Mouse (Mus musculus) gastrocnemius, postnatal 10 days (tissue): ENCODE measurements around the gene Gm20388. TPM values are rescaled to one million over a fixed set of nuclear protein-coding genes. Genes with fewer than 3 reads are reported as not detected.
"Not testable (repeated sequence)": the region's sequence is repeated elsewhere in the genome, so short reads cannot be mapped to it uniquely, and the experiment has no call there.

Experiments
- DNase-seq: peaks from one replicate; pipeline ENCODE4 v3.0.0; 2021; ENCODE audit warnings: mixed read lengths
- total RNA-seq, 2 experiments: library from RNA; stranded (reverse); gene quantifications; 2 replicates each; pipeline ENCODE4 v1.2.3; 2021

Gene Gm20388
- total RNA-seq, 2 experiments from 2014 or later, result 2.9 to 6.0 TPM

DNA sequence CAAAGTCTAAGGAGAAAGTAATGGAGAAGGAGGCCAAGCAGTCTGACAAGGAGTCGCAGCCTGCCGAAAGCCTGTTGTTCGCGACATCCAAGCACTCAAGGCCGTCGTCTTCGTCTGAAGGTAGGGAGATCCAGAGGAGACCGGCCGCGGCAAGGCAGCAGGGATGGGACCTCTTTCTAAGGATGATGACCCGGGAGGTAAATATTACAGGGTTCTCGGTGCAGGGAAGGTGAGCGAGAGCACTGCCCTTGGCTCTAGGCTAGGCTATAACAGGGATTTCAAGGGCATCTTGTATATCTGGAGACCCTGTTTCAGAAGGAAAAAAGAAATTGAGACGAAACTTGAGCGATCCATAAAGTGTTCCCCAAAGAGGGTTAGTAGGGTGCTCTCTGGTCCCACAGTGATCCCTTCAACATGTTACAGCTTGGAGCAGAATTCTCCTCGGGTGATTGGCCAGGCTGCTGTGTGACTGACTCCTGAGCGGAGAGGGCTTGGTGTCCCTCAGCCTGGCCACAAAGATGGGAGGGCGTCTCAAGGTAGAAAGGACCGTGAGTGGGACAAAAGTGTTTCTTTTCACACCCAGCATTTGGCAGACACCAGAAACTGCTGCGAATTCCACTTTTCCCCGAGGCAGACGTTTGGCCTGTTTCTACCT lies 3302.6 kb downstream of the Gm20388 start:
- no peak for DNase-seq

DNA sequence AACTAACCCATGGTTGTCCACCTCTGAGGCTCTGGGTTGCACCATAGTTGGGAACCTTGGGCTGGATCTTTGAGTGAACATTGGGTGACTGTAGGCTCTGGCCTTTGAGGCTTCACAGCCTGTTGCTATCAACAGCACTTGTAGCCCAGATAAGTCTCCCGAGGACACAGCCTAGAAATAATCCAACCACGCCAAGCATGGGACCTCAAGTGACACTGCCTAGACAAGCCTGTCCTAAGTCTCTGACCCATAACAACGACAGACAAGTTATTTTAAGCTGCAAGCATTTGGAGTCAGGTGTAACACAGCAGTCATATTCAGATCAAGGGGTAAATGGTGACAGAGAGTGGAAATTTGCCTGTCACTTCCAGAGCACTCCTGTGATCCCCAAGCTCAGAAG lies 3304.8 kb downstream of the Gm20388 start:
- DNase-seq, result no peak

GRCm38 (mm10) chr8:123220917-123221316 lies 3310.3 kb downstream of the Gm20388 start:
- DNase-seq, result no peak

DNA sequence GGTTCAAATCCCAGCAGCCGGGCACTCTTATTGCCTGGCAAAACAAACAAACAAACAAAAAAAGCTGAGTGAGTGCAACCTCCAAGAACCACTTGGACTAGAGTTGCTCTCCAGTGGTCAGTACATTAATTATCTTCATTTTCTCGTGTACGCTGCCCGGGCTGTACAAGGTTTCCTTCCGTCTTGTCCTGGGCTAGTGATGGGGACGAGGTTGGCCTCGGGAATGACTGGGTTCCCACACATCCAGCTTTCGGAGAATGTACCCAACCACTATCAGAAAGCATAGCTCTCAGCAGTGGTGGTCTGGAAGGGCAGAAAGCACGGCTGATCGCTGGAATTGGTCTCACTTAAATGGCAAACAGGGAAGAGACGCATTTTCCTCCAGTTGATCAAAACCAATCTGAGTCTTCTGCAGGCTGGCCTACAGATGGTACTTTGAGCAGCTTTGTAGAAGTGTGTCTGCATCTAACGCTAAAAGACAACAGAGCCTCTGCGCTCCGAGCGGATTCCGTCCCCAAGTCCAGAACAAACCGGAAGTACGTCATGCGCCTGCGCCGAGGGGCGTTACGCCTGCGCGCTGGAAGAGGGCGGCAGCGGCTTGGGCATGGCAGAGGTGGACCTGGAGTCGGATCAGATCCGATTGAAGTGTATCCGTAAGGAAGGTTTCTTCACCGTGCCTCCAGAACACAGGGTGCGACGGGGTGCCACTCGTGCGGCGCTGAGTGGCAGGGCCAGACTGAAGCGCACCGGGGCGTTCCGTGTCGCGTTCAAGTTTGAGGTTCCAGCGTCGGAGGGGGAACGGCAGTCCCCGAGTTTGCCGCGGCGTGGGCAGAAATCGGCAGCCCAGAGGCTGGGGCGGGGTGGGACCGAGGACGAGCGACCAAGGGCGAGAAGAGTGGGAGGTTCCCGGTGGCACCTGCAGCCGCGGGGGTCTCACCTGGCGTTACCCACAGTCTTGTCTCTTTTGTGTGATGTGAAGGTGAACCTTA lies 3313.9 kb downstream of the Gm20388 start, which contains the start of gene Cdk10:
Gene Cdk10 (plus strand): TSS at position 565 of the 989 bp plus-strand sequence.
- peak; percentile 92 for DNase-seq

DNA sequence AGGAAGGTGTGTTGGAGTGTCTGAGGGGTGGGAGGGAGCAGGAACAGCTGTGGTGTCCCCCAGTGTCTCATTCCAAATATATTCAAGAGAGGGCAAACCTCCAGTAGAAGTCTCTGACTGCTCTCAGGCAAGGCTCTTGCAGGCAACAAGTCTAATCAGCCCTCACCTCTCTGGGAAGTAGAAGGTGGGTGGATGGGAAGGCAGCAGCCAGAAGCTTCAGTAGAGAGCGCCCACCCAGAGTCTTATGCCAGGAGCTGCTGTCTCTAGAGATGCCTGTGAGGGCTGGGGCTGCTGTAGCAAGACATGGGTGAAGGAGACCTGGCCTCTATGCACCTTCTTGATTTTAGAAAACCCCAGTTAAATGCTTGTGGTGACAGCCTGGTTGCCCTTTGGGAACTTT lies 3317.8 kb downstream of the Gm20388 start:
- DNase-seq, result no peak

DNA sequence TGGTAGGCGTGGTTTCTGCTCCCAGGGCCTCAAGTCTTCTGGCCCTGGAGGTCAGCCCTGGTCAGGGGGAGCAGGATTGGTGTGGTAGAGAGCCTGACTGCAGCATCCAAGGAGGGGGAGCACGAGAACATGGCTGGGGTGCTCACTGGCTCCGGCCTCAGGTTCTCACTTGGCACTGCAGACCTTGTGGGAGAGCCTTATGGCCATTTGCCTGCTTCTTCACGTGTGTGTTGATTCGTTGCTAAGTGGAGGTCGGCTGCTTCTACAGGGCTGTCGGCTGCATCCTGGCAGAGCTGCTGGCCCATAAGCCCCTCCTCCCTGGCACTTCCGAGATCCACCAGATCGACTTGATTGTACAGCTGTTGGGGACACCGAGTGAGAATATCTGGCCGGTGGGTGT lies 3319.7 kb downstream of the Gm20388 start:
- not testable (repeated sequence) for DNase-seq

GRCm38 (mm10) chr8:123231742-123232141 lies 3321.1 kb downstream of the Gm20388 start:
- DNase-seq, result no peak

- no peak for DNase-seq
These were observed 3321.9 kb downstream of the Gm20388 start for GRCm38 (mm10) chr8:123232553-123232952.

GRCm38 (mm10) chr8:123233300-123233699 lies 3322.7 kb downstream of the Gm20388 start:
- DNase-seq, result peak; percentile 50

DNA sequence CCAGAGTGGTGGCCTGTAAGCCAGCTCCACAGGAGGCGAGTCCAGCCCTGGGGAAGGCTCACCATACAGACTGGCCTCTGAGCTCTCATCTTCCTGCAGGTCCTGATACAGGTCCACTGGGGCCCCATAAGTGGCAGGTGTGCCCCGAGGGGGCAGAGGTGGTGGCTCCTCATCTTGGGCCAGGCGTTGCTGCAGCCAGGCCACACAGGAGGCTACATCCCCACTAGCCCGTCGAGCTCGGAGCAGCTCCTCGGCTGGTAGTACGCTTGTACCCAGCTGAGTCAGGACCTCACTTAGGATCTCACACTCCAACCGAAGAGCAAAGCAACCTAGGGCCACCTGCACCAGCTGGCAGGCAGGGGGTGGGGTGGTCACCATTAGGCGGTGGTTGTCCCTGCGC lies 3323.1 kb downstream of the Gm20388 start:
- DNase-seq, result no peak

GRCm38 (mm10) chr8:123234918-123235519 lies 3324.4 kb downstream of the Gm20388 start:
- no peak for DNase-seq

DNA sequence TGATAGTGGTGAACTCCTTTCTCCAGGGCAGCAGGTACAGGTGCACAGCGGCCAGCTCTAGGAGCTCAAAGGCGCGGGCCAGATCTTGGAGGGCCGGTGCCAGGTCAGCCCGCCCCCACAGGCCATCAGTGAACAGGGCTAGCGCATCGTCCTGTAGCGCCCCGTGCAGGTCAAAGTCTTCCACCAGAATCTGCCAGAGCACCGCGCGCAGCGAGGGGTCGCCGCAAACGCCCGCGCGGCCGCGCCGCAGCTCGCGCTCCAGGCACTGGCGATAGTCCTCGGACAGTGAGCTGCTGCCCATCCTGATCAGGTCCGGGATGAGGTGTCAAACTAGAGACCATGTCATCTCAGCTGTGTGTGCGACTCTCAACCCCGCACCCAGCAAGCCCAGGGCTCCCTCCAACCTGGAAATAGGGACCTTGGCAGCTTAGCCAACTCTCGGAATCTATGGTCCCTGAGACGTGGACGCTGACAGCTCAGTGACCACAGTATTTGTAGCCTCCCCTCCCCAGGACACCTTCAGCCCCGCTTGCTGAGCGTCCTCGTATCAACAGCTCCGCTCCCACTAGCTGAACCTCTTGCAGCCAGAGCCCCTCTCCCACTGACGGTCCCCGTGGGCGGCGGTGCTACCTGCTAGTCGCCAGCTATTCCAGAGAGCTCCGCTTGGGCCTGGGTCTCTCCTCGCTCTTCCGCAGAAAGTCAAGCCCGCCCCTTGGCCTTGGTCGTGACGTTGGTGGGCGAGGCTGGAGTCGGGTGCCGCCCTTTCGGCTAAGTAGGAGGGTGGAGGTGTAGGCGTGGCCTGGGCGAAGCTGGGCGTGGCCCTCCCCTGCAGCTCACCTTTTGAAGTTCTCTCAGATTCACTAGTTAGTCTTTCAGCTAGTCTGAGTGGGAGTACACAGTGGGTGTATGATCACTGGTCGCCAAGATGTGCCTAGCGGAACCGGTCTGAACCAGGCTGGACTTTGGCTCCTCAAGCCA lies 3325.2 kb downstream of the Gm20388 start, which contains the start of gene Spata2l:
Gene Spata2l (minus strand): TSS at position 714 of the 978 bp plus-strand sequence.
- peak; percentile 75 for DNase-seq

GRCm38 (mm10) chr8:123239398-123239797 lies 3328.8 kb downstream of the Gm20388 start:
- no peak for DNase-seq

DNA sequence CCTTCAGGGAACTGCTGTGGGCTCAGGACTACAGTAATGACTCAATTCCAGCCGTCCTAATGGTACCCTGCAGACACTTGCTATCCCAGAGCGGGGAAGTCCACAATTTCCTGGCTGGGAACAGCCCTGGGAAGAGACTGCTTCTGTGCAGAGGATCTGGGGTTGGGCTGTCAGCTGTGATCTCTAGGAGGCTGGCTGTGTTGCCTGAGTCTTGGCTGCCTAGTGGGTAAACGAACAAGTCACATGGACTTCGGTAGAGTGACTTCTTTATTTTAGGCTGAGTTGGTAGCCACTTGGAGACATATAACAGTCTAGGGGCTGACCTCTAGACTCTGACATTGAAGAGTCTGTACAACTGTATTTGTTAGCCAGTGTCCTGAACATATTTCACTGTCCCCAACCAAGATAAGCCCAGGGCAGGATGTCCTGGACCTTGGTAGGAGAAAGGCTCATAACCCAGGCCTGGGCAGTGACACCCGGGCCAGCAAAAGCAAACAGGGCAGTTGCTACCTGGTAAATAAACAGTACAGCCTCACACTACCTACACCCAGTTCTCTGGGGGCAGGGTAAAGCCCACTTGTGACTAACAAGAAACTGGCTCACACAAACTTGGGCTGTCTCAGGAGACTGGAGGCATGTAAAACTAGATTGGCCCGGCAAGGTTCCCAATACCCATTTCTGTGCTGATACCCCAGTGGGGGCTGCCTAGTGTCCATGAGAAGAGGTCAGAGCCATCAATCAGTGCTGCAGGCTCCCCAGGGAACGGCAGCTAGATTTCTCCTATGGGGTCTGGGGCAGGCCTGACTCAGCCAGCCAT lies 3331.7 kb downstream of the Gm20388 start:
- DNase-seq, result no peak

DNA sequence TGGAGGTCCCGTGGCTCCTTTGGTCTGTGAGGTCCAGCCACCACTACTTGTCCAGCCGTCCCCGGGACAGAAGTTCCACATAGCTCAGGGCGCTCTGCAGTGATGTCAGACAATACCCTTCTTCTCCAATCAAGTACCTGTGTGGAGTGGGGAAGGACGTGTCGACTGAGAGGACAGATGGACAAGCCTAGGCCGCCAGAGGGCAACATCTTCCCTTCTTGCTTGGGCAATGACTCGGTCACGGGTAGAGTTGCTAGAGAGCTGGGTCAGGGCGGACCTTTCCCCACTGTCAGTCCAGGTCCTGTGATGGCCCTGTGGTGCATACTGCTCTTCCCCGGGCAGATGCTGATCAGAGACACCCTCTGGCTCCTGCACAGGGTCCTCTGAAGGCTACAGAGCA lies 3332.4 kb downstream of the Gm20388 start:
- no peak for DNase-seq

DNA sequence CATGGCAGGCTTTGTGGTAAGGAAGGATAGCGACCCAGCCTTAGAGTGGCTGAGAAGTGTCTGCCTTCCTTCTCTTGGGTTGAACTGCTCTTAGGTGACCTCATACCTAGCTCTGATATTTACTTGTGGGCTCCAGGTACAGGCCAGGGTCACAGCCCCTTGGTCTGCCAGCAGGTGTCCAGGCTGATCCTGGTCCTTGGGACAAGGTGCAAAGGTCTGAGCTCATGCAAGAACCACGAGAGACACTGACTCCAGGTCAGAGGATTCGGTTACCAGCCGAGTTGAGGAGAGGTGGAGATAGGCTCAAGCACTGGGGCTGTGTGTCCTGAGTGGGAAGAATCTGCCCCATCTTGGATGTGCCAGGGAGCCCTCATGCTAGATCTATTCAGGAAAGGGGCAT lies 3333.7 kb downstream of the Gm20388 start:
- no peak for DNase-seq

GRCm38 (mm10) chr8:123245543-123245942 lies 3334.9 kb downstream of the Gm20388 start:
- no peak for DNase-seq

GRCm38 (mm10) chr8:123247748-123248147 lies 3337.1 kb downstream of the Gm20388 start:
- DNase-seq, result no peak

- no peak for DNase-seq
These were observed 3338.0 kb downstream of the Gm20388 start for GRCm38 (mm10) chr8:123248596-123248995.

GRCm38 (mm10) chr8:123250940-123251339 lies 3340.3 kb downstream of the Gm20388 start:
- no peak for DNase-seq

DNA sequence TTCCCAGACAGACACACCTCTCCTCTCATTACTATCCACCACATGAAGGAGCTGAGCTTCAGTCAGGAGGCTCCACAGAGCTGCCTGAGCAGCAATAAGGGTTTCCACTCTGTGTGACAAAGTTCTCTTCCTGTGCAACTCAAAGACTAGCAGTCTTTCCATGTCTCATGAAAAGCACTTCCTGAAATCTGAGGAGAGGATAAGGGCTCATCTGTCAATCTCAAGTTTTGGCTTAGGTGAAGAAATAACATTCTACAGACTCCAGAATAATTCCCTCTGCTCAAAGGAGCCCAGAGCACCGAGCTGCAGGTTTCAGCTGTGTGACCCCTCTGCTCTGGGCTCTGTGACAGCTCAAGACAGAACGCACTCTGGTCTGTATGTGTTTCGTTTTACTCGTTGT lies 3342.3 kb downstream of the Gm20388 start:
- no peak for DNase-seq
